Mouse (Mus musculus): Measurements from ENCODE around the gene Rarg. TPM values are rescaled to one million over a fixed set of nuclear protein-coding genes. Genes with fewer than 3 reads are reported as not detected.

The Rarg gene
- total RNA-seq (2015; ENCODE audit: low replicate concordance): 0.84 and 1.5 TPM in 2 replicates
- total RNA-seq (2017; ENCODE audit: low replicate concordance): 0.84 and 5.2 TPM in 2 replicates

GRCm38 (mm10) chr15:102257202-102258075, at the start of gene Rarg:
Rarg (minus strand) TSS chr15:102257517.
- no peak for ATAC-seq (replicated peaks; ENCODE audit: low FRiP score, poor library complexity, severe bottlenecking)

GRCm38 (mm10) chr15:102302542-102302941, 45.2 kb upstream of the Rarg start:
- ATAC-seq (replicated peaks; ENCODE audit: low FRiP score, poor library complexity, severe bottlenecking): no peak

- peak; percentile 47 for ATAC-seq (replicated peaks; ENCODE audit: low FRiP score, poor library complexity, severe bottlenecking)
Measured at GRCm38 (mm10) chr15:102296368-102297006, 39.2 kb upstream of the Rarg start.

- ATAC-seq (replicated peaks; ENCODE audit: low FRiP score, poor library complexity, severe bottlenecking): peak; percentile 98
Measured at GRCm38 (mm10) chr15:102295633-102296367, 38.5 kb upstream of the Rarg start, which contains the start of gene Espl1. Espl1 (plus strand) TSS chr15:102296266.

GRCm38 (mm10) chr15:102287395-102287794, 30.1 kb upstream of the Rarg start:
- ATAC-seq (replicated peaks; ENCODE audit: low FRiP score, poor library complexity, severe bottlenecking): no peak

GRCm38 (mm10) chr15:102283648-102284047, 26.3 kb upstream of the Rarg start:
- ATAC-seq (replicated peaks; ENCODE audit: low FRiP score, poor library complexity, severe bottlenecking): no peak

GRCm38 (mm10) chr15:102282463-102283292, 25.4 kb upstream of the Rarg start:
- no peak for ATAC-seq (replicated peaks; ENCODE audit: low FRiP score, poor library complexity, severe bottlenecking)

GRCm38 (mm10) chr15:102280623-102281022, 23.3 kb upstream of the Rarg start:
- no peak for ATAC-seq (replicated peaks; ENCODE audit: low FRiP score, poor library complexity, severe bottlenecking)

- ATAC-seq (replicated peaks; ENCODE audit: low FRiP score, poor library complexity, severe bottlenecking): peak; percentile 11; the same call in 1 of the 2 replicates
Measured at GRCm38 (mm10) chr15:102279783-102280520, 22.6 kb upstream of the Rarg start.

GRCm38 (mm10) chr15:102279092-102279782, 21.9 kb upstream of the Rarg start, which contains the start of gene Mfsd5:
Mfsd5 (plus strand) TSS chr15:102279454.
- peak; percentile 95 for ATAC-seq (replicated peaks; ENCODE audit: low FRiP score, poor library complexity, severe bottlenecking)

- no peak for ATAC-seq (replicated peaks; ENCODE audit: low FRiP score, poor library complexity, severe bottlenecking)
Measured at GRCm38 (mm10) chr15:102278726-102279091, 21.4 kb upstream of the Rarg start.

- ATAC-seq (replicated peaks; ENCODE audit: low FRiP score, poor library complexity, severe bottlenecking): no peak
Measured at GRCm38 (mm10) chr15:102273982-102274716, 16.8 kb upstream of the Rarg start.

GRCm38 (mm10) chr15:102271441-102271840, 14.1 kb upstream of the Rarg start:
- no peak for ATAC-seq (replicated peaks; ENCODE audit: low FRiP score, poor library complexity, severe bottlenecking)

- ATAC-seq (replicated peaks; ENCODE audit: low FRiP score, poor library complexity, severe bottlenecking): no peak
Measured at GRCm38 (mm10) chr15:102270274-102270960, 13.1 kb upstream of the Rarg start, which contains the start of gene Gm9918. Gm9918 (plus strand) TSS chr15:102270563.

GRCm38 (mm10) chr15:102265548-102265947, 8.2 kb upstream of the Rarg start:
- ATAC-seq (replicated peaks; ENCODE audit: low FRiP score, poor library complexity, severe bottlenecking): no peak

- ATAC-seq (replicated peaks; ENCODE audit: low FRiP score, poor library complexity, severe bottlenecking): no peak
Measured at GRCm38 (mm10) chr15:102263037-102263436, 5.7 kb upstream of the Rarg start.

- no peak for ATAC-seq (replicated peaks; ENCODE audit: low FRiP score, poor library complexity, severe bottlenecking)
Measured at GRCm38 (mm10) chr15:102262582-102262981, 5.3 kb upstream of the Rarg start.
